Mouse (Mus musculus) lung, postnatal 0 days (tissue): ENCODE data around the gene Gprc5b. TPM values are rescaled to one million over a fixed set of nuclear protein-coding genes. Genes with fewer than 3 reads are reported as not detected.

ENCODE experiments used
- ATAC-seq: fragments of 200-750 bp; cut with Nextera tagmentation; 2 replicates; pipeline ENCODE4 v1.8.0; 2017; ENCODE audit warnings: moderate library complexity
- DNase-seq: peaks from one replicate; pipeline ENCODE4 v3.0.0-alpha.2; 2016; ENCODE audit warnings: low spot score
- H3K27ac ChIP-seq: fragments of 300-500 bp; sonication (generic); 2 replicates; pipeline ENCODE4 v1.5.1; 2014; ENCODE audit warnings: antibody characterized with exemption, mild to moderate bottlenecking, low read length, mixed read lengths
- H3K27me3 ChIP-seq: fragments of 300-500 bp; sonication (generic); replicated peaks from 2 replicates; pipeline ENCODE4 v1.6.1; 2014; ENCODE audit warnings: low read length, mixed read lengths; ENCODE audit not compliant: insufficient read depth
- H3K36me3 ChIP-seq: fragments of 300-500 bp; sonication (generic); 2 replicates; pipeline ENCODE4 v1.6.1; 2014; ENCODE audit warnings: low read length, mixed read lengths; ENCODE audit not compliant: insufficient read depth
- H3K4me1 ChIP-seq: fragments of 300-500 bp; sonication (generic); 2 replicates; pipeline ENCODE4 v1.6.1; 2014; ENCODE audit warnings: antibody characterized with exemption, low read depth, low read length, mixed read lengths; ENCODE audit not compliant: insufficient read depth
- H3K4me2 ChIP-seq: fragments of 300-500 bp; sonication (generic); replicated peaks from 2 replicates; pipeline ENCODE4 v1.6.1; 2014; ENCODE audit warnings: low read depth, mild to moderate bottlenecking, low read length, moderate library complexity, mixed read lengths
- H3K4me3 ChIP-seq: fragments of 300-500 bp; sonication (generic); 2 replicates; pipeline ENCODE4 v1.5.1; 2014; ENCODE audit warnings: low read depth, low read length
- H3K9ac ChIP-seq: fragments of 300-500 bp; sonication (generic); replicated peaks from 2 replicates; pipeline ENCODE4 v1.6.1; 2014; ENCODE audit warnings: low read depth, mild to moderate bottlenecking
- H3K9me3 ChIP-seq: fragments of 300-500 bp; sonication (generic); 2 replicates; pipeline ENCODE4 v1.6.1; 2016; ENCODE audit warnings: low read length, mixed read lengths
- CTCF ChIP-seq: IDR thresholded peaks from 2 replicates; pipeline ENCODE4 v1.5.1; 2016; ENCODE audit warnings: antibody characterized with exemption, mild to moderate bottlenecking
- EP300 ChIP-seq: IDR thresholded peaks from 2 replicates; pipeline ENCODE4 v1.6.1; 2016; ENCODE audit warnings: antibody characterized with exemption, mild to moderate bottlenecking, control low read depth
- WGBS: fragments of 180-500 bp; shearing (Covaris S2); extraction: QIAGEN DNeasy Blood & Tissue Kit; methylation state at CpG from one replicate; pipeline ENCODE4 v1.1.7; 2014; 5-methylcytosine and 5-hydroxymethylcytosine counted together
- polyA plus RNA-seq: library from polyadenylated mRNA; unstranded; fragments of >200 nt; fragmentation: Nextera tagmentation; extraction: Ambion mirVana; gene quantifications from 2 replicates; pipeline ENCODE4 v1.2.1, GENCODE M21; 2015

Gene Gprc5b
- polyA plus RNA-seq, 1 experiment from 2014 or later = 2.7 TPM

- no peak overlapping the region for H3K4me3 ChIP-seq
- TF ChIP-seq EP300 = no peak
- no peak for TF ChIP-seq CTCF
- WGBS = 82% methylated on average over 19 of the region's 19 CpGs
These were observed 11.1 kb downstream of the Gprc5b start for GRCm38 (mm10) chr7:118983961-118984360.

DNA sequence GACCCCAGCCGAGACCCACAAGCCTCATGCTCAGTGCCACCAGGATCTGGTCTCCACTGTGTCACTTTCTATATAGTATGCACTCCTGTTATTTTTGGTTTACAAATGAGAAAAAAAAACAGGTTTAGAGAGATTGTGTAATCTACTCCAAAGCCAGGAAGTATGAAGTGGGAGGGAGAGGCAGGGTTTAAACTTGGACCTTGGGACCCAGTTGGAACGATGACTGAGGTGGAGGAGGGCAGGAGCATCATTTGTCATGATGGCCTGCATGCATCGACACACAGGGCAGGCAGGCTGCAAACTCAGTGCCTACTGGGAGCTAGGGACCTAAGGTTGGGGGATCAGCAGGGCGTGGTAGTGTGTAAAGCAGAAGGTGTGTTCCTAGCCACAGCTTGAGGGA lies 12.4 kb downstream of the Gprc5b start:
- no peak for TF ChIP-seq CTCF
- Histone ChIP-seq H3K36me3 (no peaks in the 10 kb centered on the region), H3K9ac (no peak overlapping the region), H3K9me3 (no peaks in the 10 kb centered on the region), H3K27ac (no peak overlapping the region), H3K4me3 (no peak overlapping the region), H3K4me1 (no peaks in the 10 kb centered on the region), H3K27me3 (no peaks in the 10 kb centered on the region), H3K4me2 (no peak overlapping the region)
- 0 out of 2 replicates have a peak, but pooled peaks have one; percentile 26 for ATAC-seq
- DNase-seq = peak; percentile 55
- WGBS = 66% methylated on average over 4 of the region's 4 CpGs

More at GRCm38 (mm10) chr7:118983961-118984360, 11.1 kb downstream of the Gprc5b start:
- DNase-seq = no peak
- no peaks in the 10 kb centered on the region for H3K36me3 ChIP-seq
- H3K27ac ChIP-seq = no peak overlapping the region
- H3K27me3 ChIP-seq = no peaks in the 10 kb centered on the region
- H3K4me1 ChIP-seq = no peaks in the 10 kb centered on the region
- H3K9ac ChIP-seq = no peak overlapping the region
- ATAC-seq = no peak; the same call in 1 of the 2 replicates
- no peaks in the 10 kb centered on the region for H3K9me3 ChIP-seq
- no peak overlapping the region for H3K4me2 ChIP-seq

- ATAC-seq (no peak), DNase-seq (no peak)
- H3K4me1 ChIP-seq = no peaks in the 10 kb centered on the region
- H3K4me3 ChIP-seq = no peak overlapping the region
- WGBS = 79% methylated on average over 5 of the region's 5 CpGs
- TF ChIP-seq EP300 (no peak), CTCF (no peak)
- no peaks in the 10 kb centered on the region for H3K27me3 ChIP-seq
- no peak overlapping the region for H3K4me2 ChIP-seq
- no peaks in the 10 kb centered on the region for H3K36me3 ChIP-seq
- H3K9ac ChIP-seq = no peak overlapping the region
- no peak overlapping the region for H3K27ac ChIP-seq
- H3K9me3 ChIP-seq = no peaks in the 10 kb centered on the region
These were observed 13.2 kb downstream of the Gprc5b start for GRCm38 (mm10) chr7:118981831-118982230.

- TF ChIP-seq EP300 (no peak), CTCF (no peak)
- Histone ChIP-seq H3K9ac (no peak overlapping the region), H3K27ac (no peak overlapping the region), H3K9me3 (no peaks in the 10 kb centered on the region), H3K4me1 (no peaks in the 10 kb centered on the region), H3K4me3 (no peak overlapping the region), H3K36me3 (no peaks in the 10 kb centered on the region), H3K27me3 (no peaks in the 10 kb centered on the region), H3K4me2 (no peak overlapping the region)
- ATAC-seq (0 out of 2 replicates have a peak, but pooled peaks have one; percentile 9), DNase-seq (no peak)
- 58% methylated on average over 4 of the region's 4 CpGs for WGBS
These were observed 13.7 kb downstream of the Gprc5b start for GRCm38 (mm10) chr7:118981346-118981745.

DNA sequence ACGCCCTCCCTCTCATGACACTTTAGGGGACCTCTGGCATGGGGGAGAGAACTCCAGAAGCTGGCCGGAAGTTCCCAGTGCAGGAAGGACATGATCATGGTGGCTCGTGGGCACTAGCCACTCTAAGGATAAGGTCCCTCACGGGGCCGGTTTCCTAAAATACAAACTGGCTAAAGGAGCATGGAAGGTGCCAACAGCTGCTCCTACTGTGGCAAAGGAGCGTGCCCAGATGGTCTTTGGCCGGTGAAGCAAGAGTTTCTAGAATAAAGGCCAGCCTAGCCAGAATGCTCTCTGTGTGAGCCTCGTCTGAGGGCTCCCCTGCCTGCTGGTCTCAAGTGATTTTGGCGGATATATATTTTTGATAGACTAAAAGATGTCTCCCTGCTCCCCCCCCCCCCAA lies 15.3 kb downstream of the Gprc5b start:
- H3K4me2 ChIP-seq = no peak overlapping the region
- no peak overlapping the region for H3K9ac ChIP-seq
- H3K4me1 ChIP-seq = no peaks in the 10 kb centered on the region
- no peaks in the 10 kb centered on the region for H3K27me3 ChIP-seq
- H3K9me3 ChIP-seq = no peaks in the 10 kb centered on the region
- no peak overlapping the region for H3K27ac ChIP-seq
- H3K36me3 ChIP-seq = no peaks in the 10 kb centered on the region
- no peak overlapping the region for H3K4me3 ChIP-seq
- WGBS = 89% methylated on average over 9 of the region's 9 CpGs
- TF ChIP-seq EP300 (no peak), CTCF (no peak)
- DNase-seq = no peak
- ATAC-seq = no peak

DNA sequence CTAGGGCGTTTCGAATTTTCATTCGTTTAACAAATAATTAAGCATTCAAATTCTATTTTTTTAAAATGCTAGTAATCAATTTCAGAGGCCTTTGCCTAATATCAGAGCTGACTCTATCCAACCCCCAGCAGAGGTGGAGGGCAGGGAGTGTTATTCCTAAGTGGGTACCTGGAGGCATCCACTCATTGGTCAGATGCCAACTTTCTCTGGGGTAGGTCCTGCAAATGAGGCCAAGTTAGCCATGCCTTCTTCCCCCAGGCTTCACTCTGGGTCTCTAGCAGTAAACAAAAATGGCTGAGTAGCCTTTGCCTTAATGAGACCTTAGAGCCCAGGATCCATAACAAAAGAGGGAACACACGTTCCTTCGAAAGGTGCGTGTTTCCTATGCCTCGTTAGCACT lies 15.9 kb downstream of the Gprc5b start:
- 91% methylated on average over 7 of the region's 7 CpGs for WGBS
- Histone ChIP-seq H3K4me2 (no peak overlapping the region), H3K4me3 (no peak overlapping the region), H3K9ac (no peak overlapping the region), H3K36me3 (no peaks in the 10 kb centered on the region), H3K27ac (no peak overlapping the region), H3K9me3 (no peaks in the 10 kb centered on the region), H3K27me3 (no peaks in the 10 kb centered on the region), H3K4me1 (no peaks in the 10 kb centered on the region)
- TF ChIP-seq CTCF (no peak), EP300 (no peak)
- DNase-seq (no peak), ATAC-seq (no peak)

- DNase-seq (no peak), ATAC-seq (no peak)
- Histone ChIP-seq H3K27ac (no peak overlapping the region), H3K4me3 (no peak overlapping the region), H3K36me3 (no peaks in the 10 kb centered on the region), H3K27me3 (no peaks in the 10 kb centered on the region), H3K9ac (no peak overlapping the region), H3K4me1 (no peaks in the 10 kb centered on the region), H3K4me2 (no peak overlapping the region), H3K9me3 (no peaks in the 10 kb centered on the region)
- 83% methylated on average over 10 of the region's 10 CpGs for WGBS
- TF ChIP-seq CTCF = no peak
- no peak for TF ChIP-seq EP300
These were observed 17.9 kb downstream of the Gprc5b start for GRCm38 (mm10) chr7:118977167-118977543.
